Mouse (Mus musculus): ENCODE results near the gene Lhx2. TPM values are rescaled to one million over a fixed set of nuclear protein-coding genes. Genes with fewer than 3 reads are reported as not detected.

The Lhx2 gene
- polyA plus RNA-seq, 1 experiment from 2014 or later, result 1.2 TPM

DNA sequence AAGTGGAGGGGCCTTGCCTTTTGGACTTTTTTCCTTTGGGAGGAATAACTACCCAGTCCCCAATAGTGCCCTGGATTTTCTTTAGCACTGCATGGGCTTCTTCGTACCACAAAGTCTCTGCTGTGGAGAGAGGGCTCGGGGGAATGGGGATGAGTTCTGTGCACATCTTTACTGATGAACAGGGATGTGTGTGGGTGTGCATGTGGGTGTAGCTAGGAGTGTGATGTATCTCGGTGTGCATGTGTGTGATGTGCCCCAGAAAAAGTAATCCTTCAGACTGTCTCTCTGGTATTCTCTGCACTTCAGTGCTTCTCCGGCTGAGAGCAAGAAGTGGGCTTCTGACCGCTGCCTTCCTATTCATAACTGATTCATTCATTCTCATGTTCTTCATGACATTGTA lies 28.8 kb downstream of the Lhx2 start:
- Histone ChIP-seq H3K4me3 (ENCODE audit: low read depth, low read length) (no peak overlapping the region), H3K27ac (ENCODE audit: low read depth, low read length) (no peak overlapping the region)

DNA sequence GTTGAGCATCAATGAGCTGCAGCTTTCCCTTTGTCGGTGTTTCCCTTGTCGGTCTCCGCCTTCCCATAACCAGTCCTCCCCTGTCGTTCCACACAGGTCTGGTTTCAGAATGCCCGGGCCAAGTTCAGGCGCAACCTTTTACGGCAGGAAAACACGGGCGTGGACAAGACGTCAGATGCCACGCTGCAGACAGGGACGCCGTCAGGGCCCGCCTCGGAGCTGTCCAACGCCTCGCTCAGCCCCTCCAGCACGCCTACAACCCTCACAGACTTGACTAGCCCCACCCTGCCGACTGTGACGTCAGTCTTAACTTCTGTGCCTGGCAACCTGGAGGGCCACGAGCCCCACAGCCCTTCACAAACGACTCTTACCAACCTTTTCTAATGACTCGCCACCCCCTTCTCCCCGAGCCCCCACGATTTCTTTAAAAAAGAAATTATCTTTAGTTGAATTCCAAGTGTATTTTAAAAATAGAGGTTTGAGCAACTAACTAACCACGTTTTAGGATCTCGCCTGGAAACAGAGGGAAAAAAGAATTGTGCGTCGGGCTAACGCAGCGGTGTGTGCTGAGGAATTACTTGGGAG lies 29.8 kb downstream of the Lhx2 start:
- 6% methylated on average over 31 of the region's 31 CpGs for WGBS
- ATAC-seq (ENCODE audit: low read depth), result peak; percentile 69
- H3K4me3 ChIP-seq (ENCODE audit: low read depth, low read length), result no peak overlapping the region

More for the DNA sequence above, 28.8 kb downstream of the Lhx2 start:
- Histone ChIP-seq H3K4me1 (ENCODE audit: control insufficient read depth, insufficient read depth, low read length) (peaks cover 2% of the 10 kb centered on the region; the same call in 1 of the 2 replicates), H3K27me3 (ENCODE audit: control insufficient read depth, insufficient read depth, low read length) (peaks cover 61% of the 10 kb centered on the region), H3K9me3 (ENCODE audit: control insufficient read depth, low read length) (no peaks in the 10 kb centered on the region), H3K4me2 (ENCODE audit: low read depth, low read length) (no peak overlapping the region), H3K9ac (replicated peaks; ENCODE audit: low read depth, low read length) (no peak overlapping the region), H3K36me3 (ENCODE audit: control insufficient read depth, insufficient read depth, low read length) (no peaks in the 10 kb centered on the region)
- ATAC-seq (ENCODE audit: low read depth), result no peak
- WGBS, result 52% methylated on average over 5 of the region's 5 CpGs

DNA sequence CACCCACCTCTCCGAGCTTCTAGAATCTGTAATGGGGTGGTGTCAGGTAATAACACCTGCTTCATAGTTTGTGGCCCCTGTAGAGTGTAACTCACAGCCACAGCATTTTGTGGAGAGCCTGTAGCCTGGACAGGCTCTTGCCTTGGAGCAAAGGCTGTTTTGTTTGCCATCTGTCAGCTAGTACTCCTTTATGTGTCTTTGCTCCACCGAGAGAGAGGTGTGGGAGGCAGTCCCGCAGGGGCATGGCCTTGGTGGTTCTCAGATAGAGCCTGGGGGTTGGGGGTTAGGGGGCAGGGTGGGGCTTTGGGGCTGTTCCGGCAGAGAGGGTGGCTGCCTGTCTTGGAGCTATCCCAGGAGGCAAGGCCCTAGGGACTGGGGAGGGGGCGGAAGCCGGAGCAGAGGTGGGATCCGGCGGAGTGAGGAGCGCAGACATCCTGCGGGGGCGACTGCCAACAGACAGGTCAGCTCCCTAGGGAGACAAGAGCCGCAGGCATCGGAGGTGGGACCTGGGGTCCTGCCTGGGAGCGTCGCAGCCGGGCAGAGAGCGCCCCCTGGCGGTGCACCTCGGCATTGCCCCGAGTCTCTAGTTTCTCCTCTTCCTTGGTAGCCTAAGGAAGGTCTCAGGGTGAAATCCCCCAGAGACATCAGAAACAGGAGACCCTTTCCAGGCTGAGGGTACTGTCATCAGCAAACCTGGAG lies 36.7 kb downstream of the Lhx2 start:
- WGBS, result 4% methylated on average over 20 of the region's 20 CpGs
- peak; percentile 32; the same call in 1 of the 2 replicates for ATAC-seq (ENCODE audit: low read depth)
- H3K9ac ChIP-seq (replicated peaks; ENCODE audit: low read depth, low read length), result no peak overlapping the region
- H3K27me3 ChIP-seq (ENCODE audit: control insufficient read depth, insufficient read depth, low read length), result peaks cover 29% of the 10 kb centered on the region
- H3K36me3 ChIP-seq (ENCODE audit: control insufficient read depth, insufficient read depth, low read length), result no peaks in the 10 kb centered on the region
- no peak overlapping the region for H3K4me3 ChIP-seq (ENCODE audit: low read depth, low read length)
- no peaks in the 10 kb centered on the region for H3K9me3 ChIP-seq (ENCODE audit: control insufficient read depth, low read length)
- H3K27ac ChIP-seq (ENCODE audit: low read depth, low read length), result no peak overlapping the region
- H3K4me2 ChIP-seq (ENCODE audit: low read depth, low read length), result peak overlapping the region; percentile 6; the same call in 1 of the 2 replicates
- no peaks in the 10 kb centered on the region for H3K4me1 ChIP-seq (ENCODE audit: control insufficient read depth, insufficient read depth, low read length)

More for the DNA sequence above, 29.8 kb downstream of the Lhx2 start:
- Histone ChIP-seq H3K27ac (ENCODE audit: low read depth, low read length) (no peak overlapping the region), H3K4me2 (ENCODE audit: low read depth, low read length) (peak overlapping the region; percentile 17; the same call in 1 of the 2 replicates), H3K4me1 (ENCODE audit: control insufficient read depth, insufficient read depth, low read length) (peaks cover 2% of the 10 kb centered on the region; the same call in 1 of the 2 replicates), H3K9ac (replicated peaks; ENCODE audit: low read depth, low read length) (no peak overlapping the region), H3K9me3 (ENCODE audit: control insufficient read depth, low read length) (no peaks in the 10 kb centered on the region), H3K27me3 (ENCODE audit: control insufficient read depth, insufficient read depth, low read length) (peaks cover 56% of the 10 kb centered on the region), H3K36me3 (ENCODE audit: control insufficient read depth, insufficient read depth, low read length) (no peaks in the 10 kb centered on the region)

DNA sequence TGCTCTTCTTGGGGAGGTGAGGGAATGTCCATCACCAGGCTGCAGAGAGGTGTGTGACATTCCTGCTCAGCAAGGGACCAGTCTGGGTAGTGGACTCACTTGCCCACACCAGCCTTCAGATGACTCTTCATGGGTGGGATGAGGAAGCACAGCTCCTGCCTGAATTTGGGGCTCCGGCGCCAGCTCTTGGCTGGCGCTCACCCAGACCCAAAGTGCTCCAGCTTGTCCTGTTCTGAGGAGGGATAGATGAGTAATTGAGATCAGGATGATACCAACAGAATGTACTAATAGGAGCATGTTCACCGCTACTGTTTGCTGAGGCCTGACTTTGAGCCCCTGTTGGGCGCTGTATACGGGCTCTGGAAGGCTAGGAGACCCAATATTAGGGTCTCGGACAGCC lies 38.2 kb downstream of the Lhx2 start:
- 91% methylated on average over 7 of the region's 7 CpGs for WGBS
- H3K4me1 ChIP-seq (ENCODE audit: control insufficient read depth, insufficient read depth, low read length), result no peaks in the 10 kb centered on the region
- no peak for ATAC-seq (ENCODE audit: low read depth)
- no peaks in the 10 kb centered on the region for H3K36me3 ChIP-seq (ENCODE audit: control insufficient read depth, insufficient read depth, low read length)
- H3K9ac ChIP-seq (replicated peaks; ENCODE audit: low read depth, low read length), result no peak overlapping the region
- H3K9me3 ChIP-seq (ENCODE audit: control insufficient read depth, low read length), result no peaks in the 10 kb centered on the region
- no peak overlapping the region for H3K4me2 ChIP-seq (ENCODE audit: low read depth, low read length)
- no peak overlapping the region for H3K27ac ChIP-seq (ENCODE audit: low read depth, low read length)
- peaks cover 20% of the 10 kb centered on the region for H3K27me3 ChIP-seq (ENCODE audit: control insufficient read depth, insufficient read depth, low read length)
- no peak overlapping the region for H3K4me3 ChIP-seq (ENCODE audit: low read depth, low read length)

DNA sequence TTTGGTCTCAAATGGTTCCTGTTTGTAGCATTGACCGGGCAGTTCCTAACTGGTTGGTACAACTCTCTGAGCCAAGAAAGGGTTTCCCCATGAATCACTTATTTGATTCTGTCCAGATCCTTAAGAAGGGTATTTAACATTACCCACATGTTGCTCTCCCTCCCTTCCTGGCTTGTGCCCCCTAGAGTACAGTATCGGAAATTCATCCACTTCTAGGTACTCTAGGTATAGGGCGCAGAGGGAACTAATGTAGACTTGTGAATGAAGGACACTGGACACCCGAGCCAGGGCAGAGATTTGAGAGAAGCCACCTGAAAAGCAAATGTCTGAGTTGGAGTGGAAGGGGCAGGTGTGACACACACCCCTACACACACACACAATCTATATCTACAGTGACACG lies 39.3 kb downstream of the Lhx2 start:
- Histone ChIP-seq H3K9me3 (ENCODE audit: control insufficient read depth, low read length) (no peaks in the 10 kb centered on the region), H3K9ac (replicated peaks; ENCODE audit: low read depth, low read length) (no peak overlapping the region), H3K4me1 (ENCODE audit: control insufficient read depth, insufficient read depth, low read length) (no peaks in the 10 kb centered on the region), H3K4me3 (ENCODE audit: low read depth, low read length) (no peak overlapping the region), H3K27ac (ENCODE audit: low read depth, low read length) (no peak overlapping the region), H3K27me3 (ENCODE audit: control insufficient read depth, insufficient read depth, low read length) (peaks cover 20% of the 10 kb centered on the region), H3K36me3 (ENCODE audit: control insufficient read depth, insufficient read depth, low read length) (no peaks in the 10 kb centered on the region), H3K4me2 (ENCODE audit: low read depth, low read length) (no peak overlapping the region)
- no peak for ATAC-seq (ENCODE audit: low read depth)
- WGBS, result 26% methylated on average over 5 of the region's 5 CpGs

DNA sequence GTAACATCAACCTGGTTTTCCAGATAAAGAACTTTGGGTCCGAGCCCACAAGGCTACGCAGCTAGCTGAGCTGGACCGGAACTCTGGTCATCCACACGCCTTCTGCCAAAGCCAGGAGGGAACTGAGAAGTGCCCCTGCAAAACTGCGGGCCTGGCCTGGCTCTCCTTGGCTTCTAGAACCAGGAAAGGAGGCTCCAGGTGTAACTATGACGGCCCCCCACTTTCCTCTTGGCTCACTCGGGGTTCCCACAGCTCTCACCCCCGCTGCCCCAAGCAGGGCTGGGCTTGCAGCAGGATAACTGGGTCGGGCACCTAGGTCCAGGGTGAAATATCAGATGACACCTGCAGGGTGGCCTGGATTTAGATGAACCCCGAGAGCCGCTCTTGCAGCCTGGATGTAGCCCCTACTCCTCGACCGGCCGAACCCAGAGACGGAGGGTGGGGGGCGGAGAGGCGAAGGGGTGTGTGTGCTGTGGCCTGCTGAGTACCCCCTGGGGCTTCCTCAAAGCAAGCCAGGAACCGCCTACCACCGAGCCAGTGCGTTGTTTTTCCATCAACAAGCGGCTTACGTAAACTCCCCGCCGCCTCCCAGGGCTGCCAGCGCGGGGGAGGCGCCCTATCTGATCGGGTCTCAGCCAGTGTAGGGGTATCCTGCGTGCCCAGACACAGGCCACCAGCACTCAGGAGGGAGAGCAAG lies 39.9 kb downstream of the Lhx2 start:
- Histone ChIP-seq H3K27ac (ENCODE audit: low read depth, low read length) (no peak overlapping the region), H3K36me3 (ENCODE audit: control insufficient read depth, insufficient read depth, low read length) (no peaks in the 10 kb centered on the region), H3K9me3 (ENCODE audit: control insufficient read depth, low read length) (no peaks in the 10 kb centered on the region), H3K4me2 (ENCODE audit: low read depth, low read length) (peak overlapping the region; percentile 18; the same call in 1 of the 2 replicates), H3K4me3 (ENCODE audit: low read depth, low read length) (0 out of 2 replicates have a peak overlapping the region, but pooled peaks have one; percentile 11), H3K9ac (replicated peaks; ENCODE audit: low read depth, low read length) (no peak overlapping the region), H3K27me3 (ENCODE audit: control insufficient read depth, insufficient read depth, low read length) (peaks cover 20% of the 10 kb centered on the region), H3K4me1 (ENCODE audit: control insufficient read depth, insufficient read depth, low read length) (no peaks in the 10 kb centered on the region)
- 3% methylated on average over 28 of the region's 29 CpGs for WGBS
- ATAC-seq (ENCODE audit: low read depth), result peak; percentile 52; the same call in 1 of the 2 replicates

DNA sequence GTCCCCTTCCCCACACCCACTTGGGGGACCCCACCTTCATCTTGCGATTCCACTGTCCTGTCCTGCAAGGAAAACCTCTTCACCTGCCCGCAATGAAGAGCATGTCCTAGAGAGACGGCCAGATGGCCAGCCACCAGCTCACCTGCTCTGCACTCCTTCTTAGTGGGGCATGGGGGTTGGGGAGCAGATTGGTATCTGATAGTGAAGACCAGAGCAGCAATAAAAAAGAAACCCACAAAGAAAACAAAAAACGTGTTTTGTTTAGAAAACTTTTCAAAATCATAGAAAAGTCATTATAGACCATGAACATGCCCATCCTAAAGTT lies 40.4 kb downstream of the Lhx2 start:
- H3K4me3 ChIP-seq (ENCODE audit: low read depth, low read length), result no peak overlapping the region
- no peak overlapping the region for H3K9ac ChIP-seq (replicated peaks; ENCODE audit: low read depth, low read length)
- H3K36me3 ChIP-seq (ENCODE audit: control insufficient read depth, insufficient read depth, low read length), result no peaks in the 10 kb centered on the region
- WGBS, result 7% methylated on average over 4 of the region's 4 CpGs
- H3K4me1 ChIP-seq (ENCODE audit: control insufficient read depth, insufficient read depth, low read length), result no peaks in the 10 kb centered on the region
- H3K27me3 ChIP-seq (ENCODE audit: control insufficient read depth, insufficient read depth, low read length), result peaks cover 20% of the 10 kb centered on the region
- no peak overlapping the region for H3K27ac ChIP-seq (ENCODE audit: low read depth, low read length)
- no peak for ATAC-seq (ENCODE audit: low read depth)
- peak overlapping the region; percentile 18; the same call in 1 of the 2 replicates for H3K4me2 ChIP-seq (ENCODE audit: low read depth, low read length)
- H3K9me3 ChIP-seq (ENCODE audit: control insufficient read depth, low read length), result no peaks in the 10 kb centered on the region

DNA sequence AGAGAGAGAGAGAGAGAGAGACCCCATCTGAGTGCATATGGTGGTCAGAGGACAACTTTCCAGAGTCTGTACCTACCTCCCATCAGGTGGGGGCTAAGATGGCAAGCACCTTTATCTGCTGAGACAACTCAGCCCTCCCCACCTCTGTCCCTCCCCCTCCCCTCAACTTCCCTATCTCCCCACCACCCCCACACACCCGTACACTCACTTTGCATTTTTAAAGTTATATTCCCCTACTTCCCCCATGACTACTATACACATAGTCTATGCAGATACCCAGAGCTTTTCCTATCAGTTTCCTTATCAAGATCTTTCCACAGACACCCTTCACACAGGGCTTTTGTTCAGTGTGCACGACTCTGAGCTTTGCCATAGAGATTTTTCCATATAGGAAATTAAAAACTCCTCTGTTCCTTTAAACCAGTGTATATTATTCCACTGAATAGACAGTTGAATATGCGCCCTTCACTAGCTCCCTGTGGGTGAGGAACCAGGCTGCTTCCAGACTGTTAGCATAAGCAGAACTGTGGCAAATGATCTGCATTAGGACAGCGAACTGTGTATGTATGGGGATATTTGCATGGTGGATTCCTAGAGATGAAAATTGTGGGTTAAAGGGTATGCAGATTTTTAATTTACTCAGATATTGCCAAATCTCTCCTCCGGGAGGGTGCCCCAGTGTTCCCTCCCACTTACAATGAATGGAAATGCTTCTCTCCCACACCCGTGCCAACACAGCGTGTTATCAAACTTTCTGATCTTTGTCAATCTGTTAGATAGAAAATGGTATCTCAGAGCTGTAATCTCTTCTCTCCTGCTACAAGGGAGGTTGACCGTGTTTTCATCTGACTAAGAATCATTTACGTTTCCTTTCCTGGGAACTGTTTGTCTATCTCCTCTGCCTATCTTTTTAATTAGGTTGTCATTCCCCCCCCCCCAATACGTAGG lies 41.3 kb downstream of the Lhx2 start:
- no peak overlapping the region for H3K4me2 ChIP-seq (ENCODE audit: low read depth, low read length)
- H3K27me3 ChIP-seq (ENCODE audit: control insufficient read depth, insufficient read depth, low read length), result peaks cover 20% of the 10 kb centered on the region
- 56% methylated on average over 10 of the region's 10 CpGs for WGBS
- no peak overlapping the region for H3K4me3 ChIP-seq (ENCODE audit: low read depth, low read length)
- no peak overlapping the region for H3K9ac ChIP-seq (replicated peaks; ENCODE audit: low read depth, low read length)
- no peaks in the 10 kb centered on the region for H3K9me3 ChIP-seq (ENCODE audit: control insufficient read depth, low read length)
- H3K27ac ChIP-seq (ENCODE audit: low read depth, low read length), result no peak overlapping the region
- H3K4me1 ChIP-seq (ENCODE audit: control insufficient read depth, insufficient read depth, low read length), result no peaks in the 10 kb centered on the region
- H3K36me3 ChIP-seq (ENCODE audit: control insufficient read depth, insufficient read depth, low read length), result no peaks in the 10 kb centered on the region
- ATAC-seq (ENCODE audit: low read depth), result no peak
